Mouse (Mus musculus) hindbrain, postnatal 0 days (tissue): Measurements from ENCODE around the gene Tubgcp5. TPM values are rescaled to one million over a fixed set of nuclear protein-coding genes. Genes with fewer than 3 reads are reported as not detected.

Source experiments
- ATAC-seq: fragments of 200-750 bp; cut with Nextera tagmentation; 2 replicates; pipeline ENCODE4 v1.8.0; 2017; ENCODE audit warnings: mild to moderate bottlenecking, moderate TSS enrichment, moderate library complexity
- DNase-seq: peaks from one replicate; pipeline ENCODE4 v3.0.0-alpha.2; 2015; ENCODE audit warnings: low spot score
- H3K27ac ChIP-seq: fragments of 300-500 bp; sonication (generic); 2 replicates; pipeline ENCODE4 v1.5.1; 2014; ENCODE audit warnings: mild to moderate bottlenecking
- H3K27me3 ChIP-seq: fragments of 300-500 bp; sonication (generic); 2 replicates; pipeline ENCODE4 v1.6.1; 2014; ENCODE audit warnings: low read length, mixed read lengths; ENCODE audit not compliant: insufficient read depth
- H3K36me3 ChIP-seq: fragments of 300-500 bp; sonication (generic); 2 replicates; pipeline ENCODE4 v1.6.1; 2014; ENCODE audit warnings: low read length, mixed read lengths; ENCODE audit not compliant: insufficient read depth
- H3K4me1 ChIP-seq: fragments of 300-500 bp; sonication (generic); 2 replicates; pipeline ENCODE4 v1.6.1; 2014; ENCODE audit warnings: antibody characterized with exemption, low read length, mixed read lengths; ENCODE audit not compliant: insufficient read depth
- H3K4me2 ChIP-seq: fragments of 300-500 bp; sonication (generic); 2 replicates; pipeline ENCODE4 v1.6.1; 2014; ENCODE audit warnings: low read depth, mild to moderate bottlenecking, low read length, moderate library complexity, mixed read lengths
- H3K4me3 ChIP-seq: fragments of 300-500 bp; sonication (generic); 2 replicates; pipeline ENCODE4 v1.5.1; 2014; ENCODE audit warnings: low read length
- H3K9ac ChIP-seq: fragments of 300-500 bp; sonication (generic); replicated peaks from 2 replicates; pipeline ENCODE4 v1.6.1; 2014; ENCODE audit warnings: mild to moderate bottlenecking, low read length, moderate library complexity, mixed read lengths
- H3K9me3 ChIP-seq: fragments of 300-500 bp; sonication (generic); 2 replicates; pipeline ENCODE4 v1.6.1; 2016; ENCODE audit warnings: low read length, mixed read lengths
- CTCF ChIP-seq: IDR thresholded peaks from 2 replicates; pipeline ENCODE4 v1.5.1; 2016; ENCODE audit warnings: antibody characterized with exemption, control low read depth, low read depth
- WGBS: fragments of 180-500 bp; shearing (Covaris S2); extraction: QIAGEN DNeasy Blood & Tissue Kit; methylation state at CpG from one replicate; pipeline ENCODE4 v1.1.7; 2014; 5-methylcytosine and 5-hydroxymethylcytosine counted together
- polyA plus RNA-seq: library from polyadenylated mRNA; unstranded; fragments of >200 nt; fragmentation: Nextera tagmentation; extraction: Ambion mirVana; gene quantifications from 2 replicates; pipeline ENCODE4 v1.2.1, GENCODE M21; 2015
- total RNA-seq: library from RNA; depleted of rRNA; stranded (reverse); fragments of >200 nt; gene quantifications from 2 replicates; pipeline ENCODE4 v1.2.3, GENCODE M21; 2014

The Tubgcp5 gene
- total and polyA plus RNA-seq, 2 experiments from 2014 or later: 22.3 to 25.9 TPM

DNA sequence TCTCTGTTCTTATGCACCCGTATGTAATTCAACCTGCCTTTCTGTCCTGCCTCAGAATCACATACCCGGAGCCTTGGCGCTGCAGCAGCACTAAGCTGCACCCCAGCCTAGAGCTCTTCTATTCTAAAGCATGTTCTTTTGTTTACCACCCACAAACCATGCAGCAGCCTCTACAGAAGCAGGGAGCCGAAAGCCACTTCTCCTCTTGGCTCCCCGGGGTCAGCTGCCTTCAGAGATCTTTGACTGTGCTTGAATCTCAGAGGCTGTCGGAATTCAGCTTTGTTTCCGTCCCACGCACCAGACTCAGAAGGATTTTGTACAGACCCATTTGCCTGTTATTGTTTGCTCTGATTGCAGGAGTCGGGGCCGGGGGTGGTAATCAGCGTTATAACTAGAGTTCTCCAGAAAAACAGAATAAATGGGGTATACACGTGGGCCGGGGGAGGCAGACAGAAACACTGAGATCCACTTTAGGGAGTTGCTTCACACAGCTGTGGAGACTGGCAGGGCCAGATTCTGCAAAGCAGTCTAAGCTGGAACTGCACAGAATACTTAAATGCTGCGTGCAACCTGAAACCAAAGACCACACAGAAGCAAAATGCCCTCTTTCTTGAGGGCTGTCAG lies 56.1 kb downstream of the Tubgcp5 start:
- Histone ChIP-seq H3K36me3 (no peaks in the 10 kb centered on the region), H3K4me3 (no peak overlapping the region), H3K4me2 (0 out of 2 replicates have a peak overlapping the region, but pooled peaks have one; percentile 25), H3K27me3 (no peaks in the 10 kb centered on the region), H3K9me3 (no peaks in the 10 kb centered on the region), H3K9ac (peak overlapping the region; percentile 37; the same call in 1 of the 2 replicates), H3K27ac (peak overlapping the region; percentile 62), H3K4me1 (peaks cover 7% of the 10 kb centered on the region)
- ATAC-seq (peak; percentile 64; the same call in 1 of the 2 replicates), DNase-seq (no peak)
- TF ChIP-seq CTCF: no peak
- WGBS: 24% methylated on average over 14 of the region's 14 CpGs

DNA sequence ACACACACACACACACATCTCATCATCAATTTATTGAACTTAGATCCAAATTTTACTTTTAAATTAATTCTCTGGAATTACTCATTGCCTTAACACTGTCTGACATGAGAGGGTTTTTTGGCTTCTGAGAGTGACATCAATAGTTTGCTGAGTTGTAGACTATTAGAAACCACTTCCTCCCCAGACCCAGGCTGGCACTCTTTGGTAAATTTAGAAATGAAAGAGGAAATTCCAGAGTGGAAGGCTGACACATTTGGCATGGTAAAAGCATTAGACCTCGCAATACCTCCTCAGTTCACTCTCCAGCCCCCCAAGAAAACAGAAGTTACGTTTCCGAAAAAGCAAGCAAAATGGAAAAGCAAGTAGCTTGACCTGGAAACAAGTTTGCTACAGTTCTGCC lies 58.8 kb downstream of the Tubgcp5 start:
- Histone ChIP-seq H3K36me3 (no peaks in the 10 kb centered on the region), H3K27me3 (no peaks in the 10 kb centered on the region), H3K27ac (no peak overlapping the region), H3K4me3 (no peak overlapping the region), H3K9me3 (no peaks in the 10 kb centered on the region), H3K4me1 (peaks cover 7% of the 10 kb centered on the region), H3K9ac (no peak overlapping the region), H3K4me2 (no peak overlapping the region)
- no peak for ATAC-seq
- no peak for TF ChIP-seq CTCF
- DNase-seq: no peak
- 68% methylated on average over 3 of the region's 3 CpGs for WGBS

DNA sequence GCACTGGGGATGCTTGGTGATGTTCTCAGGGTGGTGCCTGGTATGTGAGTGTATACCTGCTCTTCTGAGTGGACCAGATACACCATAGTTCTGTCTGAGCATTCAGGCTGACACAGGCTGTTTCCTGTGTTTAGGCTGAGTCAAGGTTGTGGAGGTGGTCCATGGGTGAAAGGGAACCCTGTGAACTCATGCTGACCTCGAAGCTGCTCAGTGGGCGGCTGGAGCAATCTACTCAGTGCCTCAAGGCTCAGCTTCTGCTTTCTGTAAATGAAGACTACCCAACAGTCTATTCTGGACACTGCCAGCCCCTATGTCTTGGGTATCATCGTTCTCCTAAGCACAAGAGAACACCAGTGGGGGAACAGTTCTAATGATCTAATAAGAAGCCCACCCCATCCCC lies 61.6 kb downstream of the Tubgcp5 start:
- no peak for TF ChIP-seq CTCF

DNA sequence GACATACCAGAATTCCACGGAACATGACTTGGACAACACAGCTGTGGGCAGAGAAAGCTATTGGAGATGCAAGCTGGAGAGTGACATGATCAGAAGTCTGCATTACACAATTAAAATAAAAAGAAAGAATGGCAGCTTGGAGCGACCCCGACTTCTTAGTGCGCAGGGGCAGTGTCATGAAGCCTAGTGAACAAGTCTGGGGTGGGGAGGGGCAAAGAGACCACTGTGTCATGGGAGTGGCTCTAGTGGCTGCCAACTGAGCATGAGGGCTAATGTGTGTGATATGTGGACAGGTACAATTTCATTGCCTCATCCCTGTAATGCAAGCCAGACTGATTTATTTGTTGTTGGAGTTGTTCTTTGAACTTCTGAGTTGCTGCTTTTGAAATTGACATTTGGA lies 62.8 kb downstream of the Tubgcp5 start:
- no peaks in the 10 kb centered on the region for H3K36me3 ChIP-seq
- no peak overlapping the region for H3K4me2 ChIP-seq
- H3K27ac ChIP-seq: no peak overlapping the region
- 93% methylated on average over 4 of the region's 4 CpGs for WGBS
- H3K4me1 ChIP-seq: peaks cover 7% of the 10 kb centered on the region; the same call in 1 of the 2 replicates
- H3K4me3 ChIP-seq: no peak overlapping the region
- no peak for TF ChIP-seq CTCF
- H3K27me3 ChIP-seq: no peaks in the 10 kb centered on the region
- H3K9me3 ChIP-seq: no peaks in the 10 kb centered on the region
- DNase-seq (no peak), ATAC-seq (no peak)
- no peak overlapping the region for H3K9ac ChIP-seq

More for the DNA sequence above, 61.6 kb downstream of the Tubgcp5 start:
- Histone ChIP-seq H3K36me3 (no peaks in the 10 kb centered on the region), H3K4me1 (peaks cover 7% of the 10 kb centered on the region; the same call in 1 of the 2 replicates), H3K4me2 (no peak overlapping the region), H3K4me3 (no peak overlapping the region), H3K9ac (no peak overlapping the region), H3K9me3 (no peaks in the 10 kb centered on the region), H3K27ac (no peak overlapping the region), H3K27me3 (no peaks in the 10 kb centered on the region)
- WGBS: 79% methylated on average over 3 of the region's 3 CpGs
- ATAC-seq (no peak), DNase-seq (no peak)

DNA sequence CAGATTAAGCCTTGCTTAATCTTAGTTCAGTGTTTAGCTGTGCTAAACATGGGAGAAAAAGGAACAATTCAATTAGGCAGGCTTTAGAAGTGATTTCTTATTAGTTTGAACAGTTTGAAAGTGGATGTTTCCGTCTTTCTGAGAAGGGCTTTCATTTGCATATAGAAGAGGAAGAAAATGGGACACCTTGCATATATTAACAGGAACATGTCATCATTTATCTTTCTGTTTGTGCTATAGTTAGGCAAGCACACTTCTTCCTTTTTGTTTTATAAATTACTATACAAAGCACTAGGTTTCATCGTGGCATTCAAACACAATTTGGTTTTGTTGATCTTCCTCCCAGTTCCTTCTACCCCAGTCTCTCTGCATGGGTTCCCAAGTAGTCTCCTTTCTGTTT lies 63.8 kb downstream of the Tubgcp5 start:
- no peak overlapping the region for H3K4me3 ChIP-seq
- DNase-seq: no peak
- WGBS: 60% methylated on average over 2 of the region's 2 CpGs
- no peak overlapping the region for H3K9ac ChIP-seq
- no peak for ATAC-seq
- TF ChIP-seq CTCF: no peak
- no peaks in the 10 kb centered on the region for H3K27me3 ChIP-seq
- H3K4me2 ChIP-seq: no peak overlapping the region
- no peaks in the 10 kb centered on the region for H3K36me3 ChIP-seq
- H3K27ac ChIP-seq: no peak overlapping the region
- H3K4me1 ChIP-seq: peaks cover 7% of the 10 kb centered on the region; the same call in 1 of the 2 replicates
- H3K9me3 ChIP-seq: no peaks in the 10 kb centered on the region

DNA sequence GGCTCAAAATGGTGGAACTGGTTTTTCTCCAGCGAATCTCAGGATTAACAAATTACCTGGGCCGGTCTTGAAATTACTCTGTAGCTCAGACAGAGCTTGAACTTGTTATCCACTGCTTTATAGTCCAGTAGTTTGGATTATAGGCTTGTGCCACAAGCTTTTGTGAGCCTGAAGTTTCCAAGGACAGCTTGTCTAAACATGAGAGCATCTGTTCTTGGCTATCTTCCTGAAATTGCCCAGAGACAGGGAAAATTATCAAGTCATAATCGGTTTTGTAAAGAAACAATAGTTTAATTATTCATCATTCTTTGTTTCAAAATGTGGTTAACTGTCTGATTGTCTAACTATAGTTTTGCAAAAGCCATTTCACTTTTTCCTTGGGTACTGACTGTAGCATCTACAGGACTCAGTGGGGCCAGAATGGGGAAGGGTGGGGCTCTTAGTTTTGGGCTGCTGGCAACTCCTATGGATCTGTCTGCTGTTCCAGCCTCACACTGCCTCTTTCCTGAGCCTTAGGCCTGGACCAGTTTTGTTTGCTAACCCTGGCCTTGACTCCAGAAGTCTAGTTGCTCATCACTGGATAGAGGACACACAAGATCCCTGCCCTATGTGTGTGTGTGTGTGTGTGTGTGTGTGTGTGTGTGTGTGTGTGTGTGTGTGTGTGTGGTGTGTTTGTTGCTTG lies 65.0 kb downstream of the Tubgcp5 start:
- H3K4me1 ChIP-seq: peaks cover 7% of the 10 kb centered on the region; the same call in 1 of the 2 replicates
- no peak overlapping the region for H3K9ac ChIP-seq
- TF ChIP-seq CTCF: no peak
- H3K27me3 ChIP-seq: no peaks in the 10 kb centered on the region
- H3K36me3 ChIP-seq: no peaks in the 10 kb centered on the region
- DNase-seq (no peak), ATAC-seq (no peak)
- 0 out of 2 replicates have a peak overlapping the region, but pooled peaks have one; percentile 4 for H3K27ac ChIP-seq
- 80% methylated on average over 3 of the region's 3 CpGs for WGBS
- no peak overlapping the region for H3K4me3 ChIP-seq
- no peaks in the 10 kb centered on the region for H3K9me3 ChIP-seq
- H3K4me2 ChIP-seq: no peak overlapping the region

DNA sequence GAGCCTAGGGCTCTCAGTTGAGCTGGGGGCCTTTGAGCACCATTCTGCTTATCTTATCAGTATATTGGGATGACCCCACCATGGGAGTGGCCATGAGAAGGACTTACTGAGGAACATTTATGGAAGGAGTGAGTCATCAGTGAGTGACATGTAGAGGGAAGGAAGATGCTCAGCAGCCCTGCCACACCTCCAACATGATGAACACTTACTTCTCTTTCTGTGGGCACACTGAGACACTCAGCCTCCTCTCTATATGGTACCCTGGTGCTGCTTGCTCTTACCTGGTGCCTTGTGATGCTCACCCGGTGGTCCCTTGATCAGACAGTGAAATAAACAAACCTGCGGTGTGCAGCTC lies 65.5 kb downstream of the Tubgcp5 start:
- WGBS: 78% methylated on average over 2 of the region's 2 CpGs

More for the DNA sequence above, 65.5 kb downstream of the Tubgcp5 start:
- TF ChIP-seq CTCF: no peak
- H3K27ac ChIP-seq: no peak overlapping the region
- H3K27me3 ChIP-seq: no peaks in the 10 kb centered on the region
- no peaks in the 10 kb centered on the region for H3K36me3 ChIP-seq
- no peak overlapping the region for H3K4me3 ChIP-seq
- no peaks in the 10 kb centered on the region for H3K9me3 ChIP-seq
- H3K9ac ChIP-seq: no peak overlapping the region
- H3K4me2 ChIP-seq: no peak overlapping the region
- H3K4me1 ChIP-seq: peaks cover 7% of the 10 kb centered on the region; the same call in 1 of the 2 replicates
- DNase-seq (no peak), ATAC-seq (no peak)
